Mouse (Mus musculus) thymus, adult 2 months (tissue): ENCODE results near the gene Cog6.

ENCODE experiments used
- CTCF ChIP-seq: fragments of 200-500 bp; IDR thresholded peaks from 2 replicates; pipeline ENCODE4 v1.5.1; 2012; ENCODE audit warnings: mild to moderate bottlenecking, control low read depth, low read length, moderate library complexity, borderline replicate concordance; ENCODE audit not compliant: control insufficient read depth, poor library complexity, insufficient read depth; ENCODE audit errors: extremely low read depth
- POLR2A ChIP-seq: fragments of 200-500 bp; IDR thresholded peaks from 2 replicates; pipeline ENCODE4 v1.6.1; 2012; ENCODE audit warnings: mild to moderate bottlenecking, low read length, control low read depth, moderate library complexity; ENCODE audit not compliant: control insufficient read depth, poor library complexity, insufficient read depth; ENCODE audit errors: extremely low read depth

DNA sequence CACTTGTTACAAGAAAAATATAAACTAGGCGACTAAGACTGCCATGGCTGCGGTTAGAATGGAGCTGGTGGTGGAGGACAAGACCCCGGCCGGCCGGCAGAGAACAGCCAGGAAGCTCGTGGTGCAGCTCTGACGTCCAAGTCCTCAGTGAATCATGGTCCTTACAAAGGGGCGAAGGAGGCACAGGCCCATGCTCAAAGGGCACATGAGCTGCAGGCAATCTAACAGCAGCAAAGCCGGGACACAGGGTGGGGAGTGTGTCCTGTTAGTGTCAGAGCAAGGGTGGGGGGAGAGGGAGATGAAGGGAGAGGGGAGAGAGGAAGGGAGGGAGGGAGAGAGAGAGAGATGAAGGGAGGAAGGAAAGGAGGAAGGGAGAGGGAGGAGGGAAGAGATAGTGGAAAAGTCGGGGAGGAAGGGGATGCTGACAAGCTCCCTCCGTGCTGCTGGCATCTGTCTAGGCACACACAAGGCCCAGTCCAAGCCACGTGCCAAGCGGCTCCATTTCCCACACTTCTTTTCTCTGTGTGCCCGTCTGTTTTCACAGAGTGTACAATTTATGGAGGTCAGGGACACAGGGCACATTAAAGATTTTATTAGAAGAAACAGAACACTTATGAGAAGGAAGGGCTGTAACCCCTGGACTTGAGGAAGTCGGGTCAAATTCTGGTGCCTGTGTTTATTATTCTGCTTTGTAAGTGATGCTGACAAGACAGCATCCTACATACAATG is 17.9 kb downstream of the Cog6 start:
- TF ChIP-seq CTCF (no peak), POLR2A (no peak)
